8 mouse cellular contexts compared by ENCODE assay signal in the genomic region with DNA sequence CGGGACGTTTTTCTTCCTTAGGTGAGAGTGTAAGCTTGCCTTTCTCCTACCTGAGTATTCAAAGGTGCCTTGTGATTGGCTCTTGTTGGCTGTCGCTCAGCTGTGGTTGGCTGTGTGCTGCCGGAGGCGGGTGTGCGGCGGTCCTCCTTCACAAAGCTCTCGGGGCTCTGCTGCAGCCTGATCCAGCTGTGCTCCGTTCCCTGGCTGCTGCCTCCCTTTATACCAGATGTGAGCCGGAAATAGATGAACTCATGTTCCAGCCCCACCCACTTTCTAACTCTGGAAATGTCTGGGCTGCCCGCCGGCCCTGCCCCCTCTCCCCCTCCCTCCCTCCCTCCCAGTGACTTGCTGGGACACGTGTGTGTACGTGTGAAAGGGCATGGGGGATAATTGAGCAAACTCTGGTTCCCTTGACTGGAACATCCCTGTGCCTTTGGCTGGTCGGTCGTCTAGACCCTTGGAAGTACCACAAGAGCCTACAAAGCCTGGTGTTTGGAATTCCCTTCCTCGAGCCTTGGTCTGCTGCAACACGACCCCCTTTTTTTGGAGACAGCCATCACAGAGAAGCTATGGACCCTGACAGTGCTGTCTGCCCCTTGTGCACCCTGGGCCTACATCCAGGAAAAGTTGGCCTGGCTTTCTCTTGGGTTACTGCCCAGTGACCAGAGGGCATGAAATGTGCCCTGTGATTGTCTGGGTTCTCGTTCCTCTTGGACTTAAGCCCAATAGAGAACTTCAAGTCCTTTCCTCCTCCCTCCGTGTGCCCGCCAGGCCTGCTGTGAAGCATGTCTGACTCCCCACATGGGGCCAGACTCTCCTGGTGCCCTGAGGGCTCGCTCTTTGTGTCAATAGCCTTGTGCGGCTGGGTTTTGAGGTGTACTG. TPM values are rescaled to one million over a fixed set of nuclear protein-coding genes. Genes with fewer than 3 reads are reported as not detected.
DNase-seq lines count a peak whose midpoint lies in the region; ATAC-seq lines count a peak whose summit lies in the region.

TSS of gene Serpine1 (minus strand) at position 190 of the 882 bp plus-strand sequence.

- DNase-seq in B cell, adult 2 months = peak; percentile 12 to 23
- DNase-seq in adrenal gland, postnatal 10 days = peak; percentile 84
- DNase-seq in heart, adult 8-10 months (ENCODE audit: low spot score) = peak; percentile 91
- peak; percentile 92 for DNase-seq in kidney, adult 18-20 months
- peak; percentile 70 for DNase-seq in liver
- peak; percentile 61 for DNase-seq in naive thymus-derived CD4-positive, alpha-beta T cell, adult 2 months (ENCODE audit: low read depth)
- peak; percentile 72 for DNase-seq in testis, postnatal 10 days (ENCODE audit: low spot score)

- H3K4me2 ChIP-seq in embryonic facial prominence, embryonic 13.5 days = peak within 1 kb of the TSS; percentile 62

- peak; percentile 82 for ATAC-seq in embryonic facial prominence, embryonic 13.5 days (ENCODE audit: insufficient number of reproducible peaks, insufficient read depth, low FRiP score, low TSS enrichment, low read depth)

- no peaks in the 10 kb centered on the region for H3K36me3 ChIP-seq in embryonic facial prominence, embryonic 13.5 days

- H3K4me1 ChIP-seq in embryonic facial prominence, embryonic 13.5 days = peaks cover 23% of the 10 kb centered on the region

- 16% methylated on average over 23 of the region's 23 CpGs for WGBS in embryonic facial prominence, embryonic 13.5 days

- H3K9ac ChIP-seq in embryonic facial prominence, embryonic 13.5 days = peak within 1 kb of the TSS; percentile 44; the same call in 1 of the 2 replicates

- peak within 1 kb of the TSS; percentile 32 for H3K4me3 ChIP-seq in embryonic facial prominence, embryonic 13.5 days

- peak within 1 kb of the TSS; percentile 85 for H3K27ac ChIP-seq in embryonic facial prominence, embryonic 13.5 days

- no peaks in the 10 kb centered on the region for H3K27me3 ChIP-seq in embryonic facial prominence, embryonic 13.5 days

- H3K9me3 ChIP-seq in embryonic facial prominence, embryonic 13.5 days = no peaks in the 10 kb centered on the region

RNA-seq across cellular contexts. Expression of gene Serpine1, which starts in this region (rescaled TPM):
- 1 to 10 TPM; 1.4 to 4.6 TPM for total RNA-seq in adrenal gland, postnatal 10 days (2021)
- 0.22 and 0.35 TPM in 2 replicates for polyA plus RNA-seq in embryonic facial prominence, embryonic 13.5 days (2015; fragmentation: Nextera tagmentation; extraction: Ambion mirVana)
- total RNA-seq in heart, adult 8-10 months (2022) = 10 to 100 TPM; 33.2 to 59.2 (median 47.4) TPM

Comparison
In these comparisons a context has a peak if more than half of its experiments do, and no peak if none do; other contexts are left out.
1. Peak in every context shown above with its lines: DNase-seq, ATAC-seq, H3K4me3 ChIP-seq and H3K27ac ChIP-seq.
2. RNA of gene Serpine1 (total RNA-seq): 33.2 to 59.2 TPM in heart, adult 8-10 months; 1.4 to 4.6 TPM in adrenal gland, postnatal 10 days; every median in the first group is over 4 times any median in the second.
3. Peak in ATAC-seq, H3K4me3 ChIP-seq, H3K27ac ChIP-seq, H3K9ac ChIP-seq and H3K4me2 ChIP-seq in embryonic facial prominence, embryonic 13.5 days; RNA of the gene not detected or under 1 TPM.
4. DNase-seq: peak in every context shown above with its lines; median percentile 92 in kidney, adult 18-20 months; 91 in heart, adult 8-10 months; 84 in adrenal gland, postnatal 10 days; 72 in testis, postnatal 10 days; 70 in liver; 61 in naive thymus-derived CD4-positive, alpha-beta T cell, adult 2 months; 18 in B cell, adult 2 months.